Mouse (Mus musculus): ENCODE measurements at regions not wholly inside any gene's neighbourhood (a gene's known extent, or its start where the extent isn't known, plus 50 kb on each side); places are given as distances from the start of the nearest gene placed in this dataset.

GRCm38 (mm10) chr14:120102010-120102748, 59.9 kb upstream of the Oxgr1 start:
- no peak for DNase-seq (ENCODE audit: low read depth)

- DNase-seq (ENCODE audit: low read depth): no peak
These were observed 60.5 kb upstream of the Oxgr1 start for GRCm38 (mm10) chr14:120102749-120103142.

GRCm38 (mm10) chr14:120109846-120110245, 67.6 kb upstream of the Oxgr1 start:
- no peak for DNase-seq (ENCODE audit: low read depth)

GRCm38 (mm10) chr14:120113316-120113715, 71.1 kb upstream of the Oxgr1 start:
- no peak for DNase-seq (ENCODE audit: low read depth)

GRCm38 (mm10) chr14:120118582-120118981, 76.3 kb upstream of the Oxgr1 start:
- DNase-seq (ENCODE audit: low read depth): no peak

- no peak for DNase-seq (ENCODE audit: low read depth)
These were observed 76.9 kb upstream of the Oxgr1 start for GRCm38 (mm10) chr14:120119094-120119501.

GRCm38 (mm10) chr14:120119506-120119905, 77.3 kb upstream of the Oxgr1 start:
- no peak for DNase-seq (ENCODE audit: low read depth)

- no peak for DNase-seq (ENCODE audit: low read depth)
These were observed 78.0 kb upstream of the Oxgr1 start for GRCm38 (mm10) chr14:120120261-120120660.

- no peak for DNase-seq (ENCODE audit: low read depth)
These were observed 83.1 kb upstream of the Oxgr1 start for GRCm38 (mm10) chr14:120125315-120125714.

GRCm38 (mm10) chr14:120127481-120127880, 85.2 kb upstream of the Oxgr1 start:
- no peak for DNase-seq (ENCODE audit: low read depth)

- no peak for DNase-seq (ENCODE audit: low read depth)
These were observed 92.2 kb upstream of the Oxgr1 start for GRCm38 (mm10) chr14:120134346-120135008.

- no peak for DNase-seq (ENCODE audit: low read depth)
These were observed 93.0 kb upstream of the Oxgr1 start for GRCm38 (mm10) chr14:120135198-120135597.

- peak; percentile 1 for DNase-seq (ENCODE audit: low read depth)
These were observed 94.5 kb upstream of the Oxgr1 start for GRCm38 (mm10) chr14:120136736-120137135.

- peak; percentile 66 for DNase-seq (ENCODE audit: low read depth)
These were observed 95.5 kb upstream of the Oxgr1 start for GRCm38 (mm10) chr14:120137680-120138136.

GRCm38 (mm10) chr14:120138546-120138945, 96.3 kb upstream of the Oxgr1 start:
- no peak for DNase-seq (ENCODE audit: low read depth)

GRCm38 (mm10) chr14:120139256-120139655, 97.0 kb upstream of the Oxgr1 start:
- no peak for DNase-seq (ENCODE audit: low read depth)

GRCm38 (mm10) chr14:120139671-120140071, 97.4 kb upstream of the Oxgr1 start:
- DNase-seq (ENCODE audit: low read depth): no peak

- DNase-seq (ENCODE audit: low read depth): no peak
These were observed 98.0 kb upstream of the Oxgr1 start for GRCm38 (mm10) chr14:120140211-120140610.

- DNase-seq (ENCODE audit: low read depth): no peak
These were observed 98.8 kb upstream of the Oxgr1 start for GRCm38 (mm10) chr14:120140791-120141747.

- DNase-seq (ENCODE audit: low read depth): no peak
These were observed 100.0 kb upstream of the Oxgr1 start for GRCm38 (mm10) chr14:120142281-120142680.

GRCm38 (mm10) chr14:120144451-120144850, 102.2 kb upstream of the Oxgr1 start:
- DNase-seq (ENCODE audit: low read depth): no peak

GRCm38 (mm10) chr14:120146312-120146711, 104.1 kb upstream of the Oxgr1 start:
- DNase-seq (ENCODE audit: low read depth): no peak

Data from induced T-regulatory cell, adult 2 months (primary cell).